Mouse (Mus musculus) intestine, embryonic 16.5 days (tissue): ENCODE measurements around the gene Lhx2. TPM values are rescaled to one million over a fixed set of nuclear protein-coding genes. Genes with fewer than 3 reads are reported as not detected.

Source experiments
- ATAC-seq: fragments of 200-750 bp; cut with Nextera tagmentation; 2 replicates; pipeline ENCODE4 v1.8.0; 2017; ENCODE audit warnings: moderate TSS enrichment, moderate library complexity
- H3K27ac ChIP-seq: fragments of 300-500 bp; sonication (generic); 2 replicates; pipeline ENCODE4 v1.5.1; 2014; ENCODE audit warnings: mild to moderate bottlenecking, low read length
- H3K27me3 ChIP-seq: fragments of 300-500 bp; sonication (generic); replicated peaks from 2 replicates; pipeline ENCODE4 v1.6.1; 2014; ENCODE audit warnings: low read length, control low read depth, mixed read lengths; ENCODE audit not compliant: control insufficient read depth, insufficient read depth
- H3K36me3 ChIP-seq: fragments of 300-500 bp; sonication (generic); 2 replicates; pipeline ENCODE4 v1.6.1; 2014; ENCODE audit warnings: low read length, control low read depth; ENCODE audit not compliant: control insufficient read depth, insufficient read depth
- H3K4me1 ChIP-seq: fragments of 300-500 bp; sonication (generic); 2 replicates; pipeline ENCODE4 v1.6.1; 2014; ENCODE audit warnings: low read length, control low read depth, mixed read lengths; ENCODE audit not compliant: control insufficient read depth, insufficient read depth
- H3K4me2 ChIP-seq: fragments of 300-500 bp; sonication (generic); 2 replicates; pipeline ENCODE4 v1.6.1; 2014; ENCODE audit warnings: low read depth, low read length, control low read depth
- H3K4me3 ChIP-seq: fragments of 300-500 bp; sonication (generic); 2 replicates; pipeline ENCODE4 v1.5.1; 2014; ENCODE audit warnings: mild to moderate bottlenecking, low read length
- H3K9ac ChIP-seq: fragments of 300-500 bp; sonication (generic); 2 replicates; pipeline ENCODE4 v1.6.1; 2014; ENCODE audit warnings: low read depth, low read length
- H3K9me3 ChIP-seq: fragments of 300-500 bp; sonication (generic); 2 replicates; pipeline ENCODE4 v1.6.1; 2016; ENCODE audit warnings: low read length, control low read depth; ENCODE audit not compliant: control insufficient read depth
- WGBS: fragments of 180-500 bp; shearing (Covaris S2); extraction: QIAGEN DNeasy Blood & Tissue Kit; methylation state at CpG from one replicate; pipeline ENCODE4 v1.1.7; 2014; 5-methylcytosine and 5-hydroxymethylcytosine counted together
- polyA plus RNA-seq: library from polyadenylated mRNA; unstranded; fragments of >200 nt; fragmentation: Nextera tagmentation; extraction: Ambion mirVana; gene quantifications from 2 replicates; pipeline ENCODE4 v1.2.1, GENCODE M21; 2015

The Lhx2 gene
- polyA plus RNA-seq, 1 experiment from 2014 or later = 0.05 TPM

DNA sequence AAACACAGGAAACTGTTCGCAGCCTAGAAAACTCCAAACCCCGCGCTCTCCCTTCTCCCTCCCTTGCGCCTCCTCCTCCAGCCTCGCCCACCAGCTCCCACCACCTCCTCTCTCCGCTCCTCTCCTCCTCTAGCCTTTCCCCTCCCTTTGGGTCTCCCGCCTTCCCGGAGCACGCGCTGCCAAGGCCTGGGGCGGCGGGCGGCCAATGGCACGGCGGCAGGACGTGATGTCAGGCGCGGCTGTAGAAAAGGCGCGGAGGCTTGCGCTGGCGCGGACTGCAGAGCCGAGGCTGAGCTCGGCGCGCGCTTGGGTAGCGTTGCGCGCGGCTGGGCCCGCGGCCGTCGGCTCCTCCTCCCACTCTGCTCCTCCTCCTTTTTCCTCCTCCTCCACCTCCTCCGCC is 11.7 kb downstream of the Lhx2 start:
- no peaks in the 10 kb centered on the region for H3K36me3 ChIP-seq
- ATAC-seq = peak; percentile 92
- 0% methylated on average over 37 of the region's 37 CpGs for WGBS
- peaks cover 88% of the 10 kb centered on the region for H3K27me3 ChIP-seq
- peak overlapping the region; percentile 45 for H3K4me3 ChIP-seq
- peak overlapping the region; percentile 77 for H3K4me2 ChIP-seq
- H3K4me1 ChIP-seq = peaks cover 27% of the 10 kb centered on the region
- H3K9me3 ChIP-seq = no peaks in the 10 kb centered on the region
- 0 out of 2 replicates have a peak overlapping the region, but pooled peaks have one; percentile 16 for H3K9ac ChIP-seq
- H3K27ac ChIP-seq = no peak overlapping the region

DNA sequence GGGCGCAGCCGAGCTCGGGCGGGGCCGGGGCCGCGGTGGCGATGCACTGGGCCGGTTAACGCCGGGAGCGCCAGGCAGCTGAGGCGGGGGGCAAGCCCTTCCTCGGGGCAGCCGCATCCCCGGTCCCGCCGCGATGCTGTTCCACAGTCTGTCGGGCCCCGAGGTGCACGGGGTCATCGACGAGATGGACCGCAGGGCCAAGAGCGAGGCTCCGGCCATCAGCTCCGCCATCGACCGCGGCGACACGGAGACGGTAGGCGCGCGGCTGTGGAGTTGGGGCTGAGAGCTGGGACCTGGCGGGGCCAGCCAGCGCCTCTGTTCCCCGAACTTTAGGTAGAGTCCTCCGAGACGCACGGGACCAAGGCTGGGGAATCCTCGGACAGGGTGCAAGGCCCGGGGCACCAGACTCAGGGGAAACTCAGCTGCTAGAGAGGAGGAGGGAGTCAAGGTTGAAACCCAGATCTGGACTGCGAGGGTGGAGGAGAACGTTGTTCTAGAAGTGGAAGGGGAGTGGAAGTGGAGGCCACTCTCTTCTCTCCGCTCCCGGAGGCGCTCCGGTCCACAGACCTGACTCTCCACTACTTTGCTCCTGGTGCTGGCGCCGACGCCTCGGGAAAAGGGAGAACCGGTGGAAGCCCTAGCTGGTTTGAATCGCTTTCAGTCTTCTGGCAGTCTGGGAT is 12.7 kb downstream of the Lhx2 start:
- H3K27ac ChIP-seq = no peak overlapping the region
- 0 out of 2 replicates have a peak, but pooled peaks have one; percentile 6 for ATAC-seq
- H3K9me3 ChIP-seq = no peaks in the 10 kb centered on the region
- H3K4me2 ChIP-seq = peak overlapping the region; percentile 77
- no peaks in the 10 kb centered on the region for H3K36me3 ChIP-seq
- peaks cover 33% of the 10 kb centered on the region for H3K4me1 ChIP-seq
- H3K27me3 ChIP-seq = peaks cover 89% of the 10 kb centered on the region
- peak overlapping the region; percentile 45 for H3K4me3 ChIP-seq
- 1% methylated on average over 52 of the region's 57 CpGs for WGBS
- H3K9ac ChIP-seq = 0 out of 2 replicates have a peak overlapping the region, but pooled peaks have one; percentile 26

DNA sequence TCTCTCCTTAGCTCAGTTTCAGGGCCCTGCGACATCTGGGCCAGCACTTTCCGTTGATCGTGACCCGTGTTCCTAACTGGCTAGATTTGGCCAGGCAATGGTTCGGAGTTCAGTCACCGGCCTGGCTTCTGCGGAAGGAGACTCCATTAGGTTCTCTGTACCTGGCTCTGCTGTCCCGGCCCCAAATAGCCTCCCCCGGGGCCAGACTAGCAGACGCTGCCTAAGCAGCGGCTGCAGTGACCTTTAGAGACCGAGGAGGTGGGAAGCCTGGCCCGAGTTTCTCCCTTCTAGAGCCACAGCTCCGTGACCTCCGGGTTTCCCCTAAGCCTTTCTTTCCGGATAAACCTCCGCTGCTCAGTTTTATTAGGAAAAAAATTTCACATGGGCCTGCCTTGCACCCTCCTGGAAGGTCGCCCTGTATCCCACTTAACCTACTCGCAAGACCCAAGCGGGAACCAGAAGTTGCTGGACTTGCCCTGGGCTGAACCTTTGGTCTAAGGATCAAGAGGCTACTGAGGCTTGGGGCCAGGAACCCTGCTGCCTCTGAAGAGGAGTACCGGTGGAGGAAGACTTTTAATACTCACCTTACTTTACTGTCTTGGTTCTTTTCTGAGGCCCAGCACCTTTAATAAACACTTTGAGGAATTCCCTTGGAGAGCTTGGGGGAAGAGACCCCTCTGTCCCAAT is 13.4 kb downstream of the Lhx2 start:
- peaks cover 35% of the 10 kb centered on the region for H3K4me1 ChIP-seq
- H3K4me2 ChIP-seq = no peak overlapping the region
- WGBS = 4% methylated on average over 21 of the region's 21 CpGs
- no peaks in the 10 kb centered on the region for H3K36me3 ChIP-seq
- H3K27ac ChIP-seq = no peak overlapping the region
- no peak for ATAC-seq
- peak overlapping the region; percentile 45; the same call in 1 of the 2 replicates for H3K4me3 ChIP-seq
- H3K9me3 ChIP-seq = no peaks in the 10 kb centered on the region
- peaks cover 92% of the 10 kb centered on the region for H3K27me3 ChIP-seq
- H3K9ac ChIP-seq = no peak overlapping the region

DNA sequence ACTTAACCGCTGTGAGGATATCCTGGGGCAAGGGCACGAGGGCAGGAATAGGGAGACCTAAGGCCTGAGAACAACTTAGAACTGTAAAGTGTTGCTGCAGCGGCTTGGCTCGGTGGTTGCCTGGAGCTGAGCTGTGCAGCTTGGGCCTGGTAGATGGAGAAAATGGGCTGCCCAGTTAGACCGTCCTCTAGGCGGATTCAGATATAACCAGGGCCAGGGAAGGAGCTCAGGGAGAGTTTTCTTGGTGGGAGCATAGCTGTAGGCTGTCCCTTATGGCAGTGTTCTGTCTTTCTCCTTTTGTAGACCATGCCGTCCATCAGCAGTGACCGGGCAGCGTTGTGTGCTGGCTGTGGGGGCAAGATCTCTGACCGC is 13.9 kb downstream of the Lhx2 start:
- H3K4me3 ChIP-seq = no peak overlapping the region
- no peak overlapping the region for H3K9ac ChIP-seq
- no peak overlapping the region for H3K27ac ChIP-seq
- no peak for ATAC-seq
- peaks cover 92% of the 10 kb centered on the region for H3K27me3 ChIP-seq
- H3K4me1 ChIP-seq = peaks cover 32% of the 10 kb centered on the region
- 2% methylated on average over 10 of the region's 10 CpGs for WGBS
- no peaks in the 10 kb centered on the region for H3K9me3 ChIP-seq
- H3K36me3 ChIP-seq = no peaks in the 10 kb centered on the region
- no peak overlapping the region for H3K4me2 ChIP-seq

DNA sequence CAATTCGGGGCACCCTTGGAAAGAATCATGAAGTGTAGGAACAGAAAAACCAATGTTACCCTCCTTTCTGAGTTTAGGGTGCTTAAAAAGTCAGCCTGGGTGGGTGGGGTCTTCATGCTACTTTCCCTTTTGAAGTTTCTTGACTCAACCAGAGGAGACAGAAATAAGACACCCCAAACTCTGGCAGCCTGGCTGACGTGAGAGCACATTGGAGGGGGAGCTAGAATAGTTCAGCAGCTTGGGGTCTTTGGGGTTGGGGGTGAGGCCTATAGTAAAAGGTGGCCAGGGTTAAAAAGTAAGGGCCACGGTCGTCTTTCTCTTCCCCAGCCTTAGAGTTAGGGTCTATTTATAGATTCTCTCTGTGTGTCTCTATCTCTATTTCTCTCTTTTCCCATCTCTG is 14.6 kb downstream of the Lhx2 start:
- Histone ChIP-seq H3K27ac (no peak overlapping the region), H3K4me3 (no peak overlapping the region), H3K9me3 (no peaks in the 10 kb centered on the region), H3K4me2 (no peak overlapping the region), H3K9ac (no peak overlapping the region), H3K27me3 (peaks cover 91% of the 10 kb centered on the region), H3K4me1 (peaks cover 29% of the 10 kb centered on the region), H3K36me3 (no peaks in the 10 kb centered on the region)
- 12% methylated on average over 4 of the region's 4 CpGs for WGBS
- ATAC-seq = no peak

DNA sequence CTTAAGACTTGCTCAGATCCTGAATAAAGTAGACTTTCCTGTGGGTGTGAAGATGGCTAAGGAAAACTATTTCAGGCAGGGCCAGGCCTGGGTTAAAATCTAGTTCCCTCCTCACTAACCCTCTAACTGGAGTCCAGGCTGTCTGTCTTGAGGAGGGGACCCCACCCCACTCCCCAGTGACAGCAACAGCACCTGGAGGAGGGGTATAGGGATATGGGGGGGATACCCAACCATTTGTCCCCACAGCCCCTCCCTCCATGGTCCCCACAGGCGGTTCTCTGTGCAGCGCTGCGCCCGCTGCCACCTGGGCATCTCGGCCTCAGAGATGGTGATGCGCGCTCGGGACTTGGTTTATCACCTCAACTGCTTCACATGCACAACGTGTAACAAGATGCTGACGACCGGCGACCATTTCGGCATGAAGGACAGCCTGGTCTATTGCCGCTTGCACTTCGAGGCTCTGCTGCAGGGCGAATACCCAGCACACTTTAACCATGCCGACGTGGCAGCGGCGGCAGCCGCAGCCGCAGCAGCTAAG is 15.2 kb downstream of the Lhx2 start:
- Histone ChIP-seq H3K36me3 (no peaks in the 10 kb centered on the region), H3K27ac (no peak overlapping the region), H3K4me2 (no peak overlapping the region), H3K27me3 (peaks cover 91% of the 10 kb centered on the region), H3K9me3 (no peaks in the 10 kb centered on the region), H3K4me1 (peaks cover 29% of the 10 kb centered on the region), H3K9ac (no peak overlapping the region), H3K4me3 (no peak overlapping the region)
- ATAC-seq = no peak
- WGBS = 3% methylated on average over 22 of the region's 22 CpGs

DNA sequence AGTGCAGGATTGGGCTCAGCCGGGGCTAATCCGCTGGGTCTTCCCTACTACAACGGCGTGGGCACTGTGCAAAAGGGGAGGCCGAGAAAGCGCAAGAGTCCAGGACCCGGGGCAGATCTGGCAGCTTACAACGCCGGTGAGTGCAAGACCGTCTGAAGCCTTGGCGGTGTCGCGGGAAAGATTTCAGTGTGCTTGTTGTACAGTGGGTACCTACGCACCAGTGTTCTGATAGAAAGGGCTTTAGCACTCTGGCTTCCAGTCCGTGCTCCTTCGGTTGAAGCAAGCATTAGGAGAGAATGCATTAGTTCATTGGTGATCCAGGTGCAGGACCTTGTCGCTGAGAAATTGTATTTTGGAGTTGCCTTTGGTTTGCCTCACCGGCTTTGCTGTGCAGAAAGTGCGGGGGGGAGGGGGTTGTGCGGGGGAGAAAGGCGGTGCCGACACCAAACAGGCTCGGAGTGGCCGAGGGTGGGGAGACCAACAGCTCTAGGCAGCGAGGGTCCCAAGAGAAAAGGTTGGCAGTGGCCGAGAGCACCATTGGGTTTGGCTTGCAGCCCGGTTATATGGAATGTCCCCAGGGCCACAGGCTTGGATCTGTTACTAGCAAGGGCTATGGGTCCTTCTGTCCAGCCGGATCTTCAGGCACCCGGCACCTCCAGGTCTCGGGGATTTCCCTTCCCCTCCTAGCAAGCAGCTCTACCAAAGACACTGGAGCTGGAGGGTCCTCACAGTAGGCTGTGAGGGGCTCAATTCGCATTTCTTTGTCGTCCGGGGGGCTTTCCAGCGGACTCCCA is 15.8 kb downstream of the Lhx2 start:
- ATAC-seq = no peak
- no peak overlapping the region for H3K9ac ChIP-seq

DNA sequence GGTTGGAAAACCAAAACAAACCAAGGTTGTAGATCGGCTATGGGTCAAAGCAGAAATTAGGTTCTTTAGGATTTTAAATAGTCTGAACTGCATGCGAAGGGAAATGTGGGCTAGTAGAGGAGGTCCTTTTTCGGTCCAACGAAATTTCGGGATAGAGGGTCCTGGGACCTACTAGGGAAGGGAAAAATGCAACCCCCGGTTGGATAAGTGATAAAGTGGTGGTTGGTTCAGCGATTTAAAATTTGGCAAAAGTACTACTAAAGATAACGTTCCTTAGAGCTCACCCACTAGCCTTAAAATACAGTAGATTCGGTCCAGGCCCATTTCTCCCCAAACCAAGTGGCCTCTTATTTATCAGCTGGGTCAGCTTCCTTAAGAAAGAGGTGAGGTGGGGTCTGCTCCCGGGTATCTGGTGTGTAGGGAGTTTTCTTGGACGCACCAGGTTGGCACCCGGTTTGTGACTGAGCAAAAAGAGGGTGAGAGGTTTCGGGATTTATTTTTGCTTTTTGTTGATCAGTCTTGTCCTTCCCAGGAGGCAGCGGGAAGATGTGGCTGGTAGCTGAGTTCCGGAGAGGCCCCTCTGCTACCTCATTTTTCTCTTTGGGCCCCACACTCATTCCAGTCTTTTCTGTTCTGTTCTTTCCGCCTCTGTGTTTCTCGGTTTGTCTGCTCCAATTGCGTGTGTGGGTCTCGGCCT is 16.8 kb downstream of the Lhx2 start:
- no peak overlapping the region for H3K4me3 ChIP-seq

More for the DNA sequence above, 15.8 kb downstream of the Lhx2 start:
- 2% methylated on average over 34 of the region's 34 CpGs for WGBS
- Histone ChIP-seq H3K4me3 (no peak overlapping the region), H3K4me2 (no peak overlapping the region), H3K36me3 (no peaks in the 10 kb centered on the region), H3K4me1 (peaks cover 29% of the 10 kb centered on the region), H3K27ac (no peak overlapping the region), H3K27me3 (peaks cover 92% of the 10 kb centered on the region), H3K9me3 (no peaks in the 10 kb centered on the region)

More for the DNA sequence above, 16.8 kb downstream of the Lhx2 start:
- WGBS = 2% methylated on average over 19 of the region's 19 CpGs
- Histone ChIP-seq H3K9me3 (no peaks in the 10 kb centered on the region), H3K4me1 (peaks cover 23% of the 10 kb centered on the region), H3K27ac (no peak overlapping the region), H3K4me2 (no peak overlapping the region), H3K36me3 (no peaks in the 10 kb centered on the region), H3K9ac (no peak overlapping the region), H3K27me3 (peaks cover 92% of the 10 kb centered on the region)
- ATAC-seq = no peak
